Mouse (Mus musculus): ENCODE data around the gene Acbd7. TPM values are rescaled to one million over a fixed set of nuclear protein-coding genes. Genes with fewer than 3 reads are reported as not detected.

The Acbd7 gene
- polyA plus RNA-seq (2014; fragmentation: Nextera tagmentation; extraction: Ambion mirVana), result 1.2 and 1.7 TPM in 2 replicates

- Histone ChIP-seq H3K36me3 (ENCODE audit: control insufficient read depth, insufficient read depth, low read length) (no peaks in the 10 kb centered on the region), H3K9ac (ENCODE audit: low read depth, low read length) (no peak within 1 kb of the TSS), H3K27me3 (ENCODE audit: control insufficient read depth, insufficient read depth, low read length) (peaks cover 14% of the 10 kb centered on the region; the same call in 1 of the 2 replicates), H3K4me1 (ENCODE audit: control insufficient read depth, insufficient read depth, low read length) (peaks cover 8% of the 10 kb centered on the region), H3K9me3 (ENCODE audit: control insufficient read depth, low read length) (no peaks in the 10 kb centered on the region), H3K4me3 (ENCODE audit: low read length) (peak within 1 kb of the TSS; percentile 29), H3K4me2 (replicated peaks; ENCODE audit: low read depth, low read length) (peak within 1 kb of the TSS; percentile 44), H3K27ac (ENCODE audit: low read depth, low read length) (no peak within 1 kb of the TSS)
- 5% methylated on average over 20 of the region's 20 CpGs for WGBS
- ATAC-seq (ENCODE audit: low FRiP score, low TSS enrichment), result peak; percentile 36
These were observed at the start of gene Acbd7 for GRCm38 (mm10) chr2:3335611-3336301. TSS of gene Acbd7 (plus strand) at chr2:3336168.

DNA sequence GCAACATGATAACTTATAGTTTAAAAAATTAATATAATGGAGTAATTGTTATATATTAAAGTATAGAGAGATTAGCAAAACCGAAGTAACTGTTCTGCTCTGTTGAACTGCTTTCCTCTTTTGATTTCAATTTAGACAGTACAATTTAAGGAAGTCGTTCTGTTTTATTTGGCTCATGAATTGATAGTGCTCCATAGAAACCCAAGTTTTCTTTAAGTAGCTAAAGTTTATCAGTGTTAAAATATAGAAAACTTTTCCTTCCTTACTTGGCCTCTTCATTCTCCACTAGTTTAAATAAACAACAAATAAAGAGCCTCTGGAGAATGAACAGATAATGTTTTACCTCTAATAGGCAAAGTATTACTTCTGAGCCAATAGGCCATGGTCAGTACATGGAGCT lies 49.7 kb upstream of the Acbd7 start:
- Histone ChIP-seq H3K9me3 (ENCODE audit: control insufficient read depth, low read length) (no peaks in the 10 kb centered on the region), H3K4me1 (ENCODE audit: control insufficient read depth, insufficient read depth, low read length) (0 out of 2 replicates have a peak, but pooled peaks cover 4% of the 10 kb centered on the region), H3K27me3 (ENCODE audit: control insufficient read depth, insufficient read depth, low read length) (no peaks in the 10 kb centered on the region), H3K4me2 (replicated peaks; ENCODE audit: low read depth, low read length) (no peak overlapping the region), H3K36me3 (ENCODE audit: control insufficient read depth, insufficient read depth, low read length) (no peaks in the 10 kb centered on the region), H3K27ac (ENCODE audit: low read depth, low read length) (no peak overlapping the region), H3K9ac (ENCODE audit: low read depth, low read length) (no peak overlapping the region), H3K4me3 (ENCODE audit: low read length) (no peak overlapping the region)
- 64% methylated on average over 2 of the region's 2 CpGs for WGBS
- ATAC-seq (ENCODE audit: low FRiP score, low TSS enrichment), result no peak

DNA sequence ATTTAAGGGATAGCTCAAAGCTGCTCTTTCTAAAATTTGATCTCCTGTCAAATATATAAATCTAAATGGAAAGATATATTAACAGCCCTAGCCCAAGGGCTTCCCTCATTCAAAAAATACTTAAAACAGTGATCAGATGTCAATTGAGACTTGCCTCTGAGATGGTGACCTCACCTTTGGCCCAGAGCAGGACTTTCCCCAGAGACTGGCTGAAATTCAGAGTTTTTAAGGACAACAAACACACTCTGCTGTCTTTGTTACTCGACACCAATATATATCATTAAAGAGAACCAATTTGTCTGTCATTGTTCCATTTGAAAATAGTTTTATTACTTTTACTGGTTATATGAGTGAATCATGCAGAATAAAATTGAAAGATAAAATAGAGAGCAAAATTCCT lies 46.4 kb upstream of the Acbd7 start:
- Histone ChIP-seq H3K9me3 (ENCODE audit: control insufficient read depth, low read length) (no peaks in the 10 kb centered on the region), H3K4me2 (replicated peaks; ENCODE audit: low read depth, low read length) (no peak overlapping the region), H3K4me1 (ENCODE audit: control insufficient read depth, insufficient read depth, low read length) (no peaks in the 10 kb centered on the region), H3K4me3 (ENCODE audit: low read length) (no peak overlapping the region), H3K27me3 (ENCODE audit: control insufficient read depth, insufficient read depth, low read length) (no peaks in the 10 kb centered on the region), H3K36me3 (ENCODE audit: control insufficient read depth, insufficient read depth, low read length) (no peaks in the 10 kb centered on the region), H3K27ac (ENCODE audit: low read depth, low read length) (no peak overlapping the region), H3K9ac (ENCODE audit: low read depth, low read length) (no peak overlapping the region)
- WGBS, result 65% methylated on average over 1 of the region's 1 CpGs
- no peak for ATAC-seq (ENCODE audit: low FRiP score, low TSS enrichment)

GRCm38 (mm10) chr2:3292170-3292569 lies 43.8 kb upstream of the Acbd7 start:
- Histone ChIP-seq H3K27ac (ENCODE audit: low read depth, low read length) (no peak overlapping the region), H3K27me3 (ENCODE audit: control insufficient read depth, insufficient read depth, low read length) (no peaks in the 10 kb centered on the region), H3K9me3 (ENCODE audit: control insufficient read depth, low read length) (no peaks in the 10 kb centered on the region), H3K36me3 (ENCODE audit: control insufficient read depth, insufficient read depth, low read length) (no peaks in the 10 kb centered on the region), H3K9ac (ENCODE audit: low read depth, low read length) (no peak overlapping the region), H3K4me1 (ENCODE audit: control insufficient read depth, insufficient read depth, low read length) (no peaks in the 10 kb centered on the region), H3K4me2 (replicated peaks; ENCODE audit: low read depth, low read length) (no peak overlapping the region), H3K4me3 (ENCODE audit: low read length) (no peak overlapping the region)
- ATAC-seq (ENCODE audit: low FRiP score, low TSS enrichment), result no peak
- WGBS, result 89% methylated on average over 1 of the region's 1 CpGs

GRCm38 (mm10) chr2:3295826-3296225 lies 40.1 kb upstream of the Acbd7 start:
- H3K27ac ChIP-seq (ENCODE audit: low read depth, low read length), result no peak overlapping the region
- H3K4me3 ChIP-seq (ENCODE audit: low read length), result no peak overlapping the region
- WGBS, result 91% methylated on average over 7 of the region's 7 CpGs
- no peaks in the 10 kb centered on the region for H3K4me1 ChIP-seq (ENCODE audit: control insufficient read depth, insufficient read depth, low read length)
- no peaks in the 10 kb centered on the region for H3K27me3 ChIP-seq (ENCODE audit: control insufficient read depth, insufficient read depth, low read length)
- H3K9me3 ChIP-seq (ENCODE audit: control insufficient read depth, low read length), result no peaks in the 10 kb centered on the region
- H3K4me2 ChIP-seq (replicated peaks; ENCODE audit: low read depth, low read length), result no peak overlapping the region
- no peak overlapping the region for H3K9ac ChIP-seq (ENCODE audit: low read depth, low read length)
- H3K36me3 ChIP-seq (ENCODE audit: control insufficient read depth, insufficient read depth, low read length), result no peaks in the 10 kb centered on the region
- no peak for ATAC-seq (ENCODE audit: low FRiP score, low TSS enrichment)

GRCm38 (mm10) chr2:3305426-3306025 lies 30.4 kb upstream of the Acbd7 start:
- Histone ChIP-seq H3K4me1 (ENCODE audit: control insufficient read depth, insufficient read depth, low read length) (no peaks in the 10 kb centered on the region; the same call in 1 of the 2 replicates), H3K4me3 (ENCODE audit: low read length) (no peak overlapping the region), H3K9ac (ENCODE audit: low read depth, low read length) (no peak overlapping the region), H3K36me3 (ENCODE audit: control insufficient read depth, insufficient read depth, low read length) (peaks cover 9% of the 10 kb centered on the region; the same call in 1 of the 2 replicates), H3K9me3 (ENCODE audit: control insufficient read depth, low read length) (no peaks in the 10 kb centered on the region), H3K27ac (ENCODE audit: low read depth, low read length) (no peak overlapping the region), H3K27me3 (ENCODE audit: control insufficient read depth, insufficient read depth, low read length) (no peaks in the 10 kb centered on the region), H3K4me2 (replicated peaks; ENCODE audit: low read depth, low read length) (no peak overlapping the region)
- WGBS, result 55% methylated on average over 3 of the region's 3 CpGs
- ATAC-seq (ENCODE audit: low FRiP score, low TSS enrichment), result no peak

GRCm38 (mm10) chr2:3323132-3323531 lies 12.8 kb upstream of the Acbd7 start:
- Histone ChIP-seq H3K9ac (ENCODE audit: low read depth, low read length) (no peak overlapping the region), H3K4me2 (replicated peaks; ENCODE audit: low read depth, low read length) (no peak overlapping the region), H3K27ac (ENCODE audit: low read depth, low read length) (no peak overlapping the region), H3K36me3 (ENCODE audit: control insufficient read depth, insufficient read depth, low read length) (peaks cover 58% of the 10 kb centered on the region), H3K4me1 (ENCODE audit: control insufficient read depth, insufficient read depth, low read length) (no peaks in the 10 kb centered on the region), H3K27me3 (ENCODE audit: control insufficient read depth, insufficient read depth, low read length) (no peaks in the 10 kb centered on the region), H3K9me3 (ENCODE audit: control insufficient read depth, low read length) (no peaks in the 10 kb centered on the region), H3K4me3 (ENCODE audit: low read length) (no peak overlapping the region)
- no peak for ATAC-seq (ENCODE audit: low FRiP score, low TSS enrichment)
- 94% methylated on average over 2 of the region's 2 CpGs for WGBS

- H3K4me1 ChIP-seq (ENCODE audit: control insufficient read depth, insufficient read depth, low read length), result no peaks in the 10 kb centered on the region
- no peak overlapping the region for H3K4me3 ChIP-seq (ENCODE audit: low read length)
- no peak overlapping the region for H3K9ac ChIP-seq (ENCODE audit: low read depth, low read length)
- no peak overlapping the region for H3K27ac ChIP-seq (ENCODE audit: low read depth, low read length)
- no peaks in the 10 kb centered on the region for H3K9me3 ChIP-seq (ENCODE audit: control insufficient read depth, low read length)
- no peaks in the 10 kb centered on the region for H3K27me3 ChIP-seq (ENCODE audit: control insufficient read depth, insufficient read depth, low read length)
- no peak for ATAC-seq (ENCODE audit: low FRiP score, low TSS enrichment)
- H3K4me2 ChIP-seq (replicated peaks; ENCODE audit: low read depth, low read length), result no peak overlapping the region
- 93% methylated on average over 7 of the region's 7 CpGs for WGBS
- H3K36me3 ChIP-seq (ENCODE audit: control insufficient read depth, insufficient read depth, low read length), result peaks cover 66% of the 10 kb centered on the region
These were observed 11.4 kb upstream of the Acbd7 start for GRCm38 (mm10) chr2:3324381-3325130.

DNA sequence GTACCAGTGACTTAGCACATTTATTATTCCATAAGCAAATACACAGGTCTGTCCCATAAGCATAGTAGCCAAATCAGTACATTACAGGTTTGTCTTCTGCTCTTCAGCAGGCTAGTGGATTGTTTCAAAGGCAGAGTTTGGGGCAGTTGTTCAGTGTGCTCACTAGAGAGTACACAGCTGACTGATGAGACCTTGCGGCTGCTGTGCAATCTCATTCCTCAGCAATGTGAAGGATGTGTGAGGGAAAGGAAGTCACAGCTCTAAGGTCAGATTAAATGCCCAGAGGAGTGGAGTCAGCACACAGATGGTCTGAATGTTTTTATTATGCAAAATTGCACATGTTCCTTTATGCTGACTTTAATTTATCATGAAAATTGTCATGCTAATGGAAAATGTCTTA lies 9.4 kb upstream of the Acbd7 start:
- H3K4me3 ChIP-seq (ENCODE audit: low read length), result no peak overlapping the region

More for the DNA sequence above, 9.4 kb upstream of the Acbd7 start:
- 79% methylated on average over 1 of the region's 1 CpGs for WGBS
- ATAC-seq (ENCODE audit: low FRiP score, low TSS enrichment), result no peak
- Histone ChIP-seq H3K27ac (ENCODE audit: low read depth, low read length) (no peak overlapping the region), H3K9ac (ENCODE audit: low read depth, low read length) (no peak overlapping the region), H3K36me3 (ENCODE audit: control insufficient read depth, insufficient read depth, low read length) (peaks cover 62% of the 10 kb centered on the region), H3K4me1 (ENCODE audit: control insufficient read depth, insufficient read depth, low read length) (peaks cover 10% of the 10 kb centered on the region), H3K9me3 (ENCODE audit: control insufficient read depth, low read length) (no peaks in the 10 kb centered on the region), H3K27me3 (ENCODE audit: control insufficient read depth, insufficient read depth, low read length) (no peaks in the 10 kb centered on the region), H3K4me2 (replicated peaks; ENCODE audit: low read depth, low read length) (no peak overlapping the region)

Data from kidney, embryonic 14.5 days (tissue).